Mouse (Mus musculus) cortical plate, adult 2 months (tissue): ENCODE results near the gene Gnb1.

Experiments used
- CTCF ChIP-seq: fragments of 200-500 bp; IDR thresholded peaks from 2 replicates; pipeline ENCODE4 v1.5.1; 2011; ENCODE audit warnings: mild to moderate bottlenecking, control low read depth, low read length; ENCODE audit not compliant: insufficient read depth; ENCODE audit errors: extremely low read depth
- POLR2A ChIP-seq: fragments of 200-500 bp; IDR thresholded peaks from 2 replicates; pipeline ENCODE4 v1.6.1; 2011; ENCODE audit warnings: mild to moderate bottlenecking, low read length, control low read depth; ENCODE audit not compliant: insufficient read depth; ENCODE audit errors: extremely low read depth

GRCm38 (mm10) chr4:155566555-155566954 is 75.4 kb downstream of the Gnb1 start:
- TF ChIP-seq CTCF: no peak
- no peak for TF ChIP-seq POLR2A
